Comparison of ENCODE assay signal across 8 mouse cellular contexts in genomic region chr11:87986141-87986741, GRCm38 (mm10). TPM values are rescaled to one million over a fixed set of nuclear protein-coding genes. Genes with fewer than 3 reads are reported as not detected.
DNase-seq lines count a peak whose midpoint lies in the region; ATAC-seq and TF ChIP-seq lines count a peak whose summit lies in the region.

No protein-coding gene starts in this region.

- peaks cover 30% of the 10 kb centered on the region for H3K79me2 ChIP-seq in liver, adult 2 months (ENCODE audit: control insufficient read depth, insufficient read depth, low read length)

- H3K4me2 ChIP-seq in intestine, embryonic 16.5 days (ENCODE audit: low read depth, low read length) = peak overlapping the region; percentile 85
- peak overlapping the region; percentile 82 for H3K4me2 ChIP-seq in midbrain, embryonic 16.5 days (ENCODE audit: low read length)
- peak overlapping the region; percentile 81 for H3K4me2 ChIP-seq in stomach, postnatal 0 days (replicated peaks; ENCODE audit: low read depth)

- DNase-seq in right cerebral cortex, postnatal 10 days (ENCODE audit: low spot score in 2 of 2) = peak; percentile 67 to 71
- no peak for DNase-seq in right cerebral cortex, adult 2 months (ENCODE audit: low spot score in 2 of 2)
- DNase-seq in embryo, embryonic 10.5 days (ENCODE audit: low spot score) = peak; percentile 77
- peak; percentile 89 for DNase-seq in liver, adult 2 months (ENCODE audit: extremely low read depth, low read depth, low spot score)
- DNase-seq in stomach, postnatal 0 days (ENCODE audit: low spot score) = peak; percentile 78

- peak; percentile 20; the same call in 1 of the 2 replicates for ATAC-seq in granulocyte monocyte progenitor cell, adult 5-6 weeks (replicated peaks; ENCODE audit: poor library complexity, severe bottlenecking)
- peak; percentile 78 for ATAC-seq in intestine, embryonic 16.5 days
- ATAC-seq in midbrain, embryonic 16.5 days = no peak
- peak; percentile 20 for ATAC-seq in stomach, postnatal 0 days (ENCODE audit: low FRiP score, low TSS enrichment)

- H3K27ac ChIP-seq in intestine, embryonic 16.5 days (ENCODE audit: low read length) = peak overlapping the region; percentile 97
- H3K27ac ChIP-seq in liver, adult 2 months (replicated peaks; ENCODE audit: insufficient read depth, low read depth, low read length) = peak overlapping the region; percentile 100
- peak overlapping the region; percentile 96 for H3K27ac ChIP-seq in midbrain, embryonic 16.5 days (ENCODE audit: low read length)
- H3K27ac ChIP-seq in stomach, postnatal 0 days (replicated peaks) = peak overlapping the region; percentile 95

- no peak for TF ChIP-seq EP300 in stomach, postnatal 0 days (optimal IDR thresholded peaks at IDR 0.05)

- H3K27me3 ChIP-seq in intestine, embryonic 16.5 days (replicated peaks; ENCODE audit: control insufficient read depth, insufficient read depth, low read length) = no peaks in the 10 kb centered on the region
- no peaks in the 10 kb centered on the region for H3K27me3 ChIP-seq in liver, adult 2 months (ENCODE audit: control insufficient read depth, insufficient read depth, low read length)
- H3K27me3 ChIP-seq in midbrain, embryonic 16.5 days (ENCODE audit: control insufficient read depth, insufficient read depth, low read depth, low read length) = no peaks in the 10 kb centered on the region
- no peaks in the 10 kb centered on the region for H3K27me3 ChIP-seq in stomach, postnatal 0 days (ENCODE audit: control insufficient read depth, insufficient read depth, low read length)

- H3K9me3 ChIP-seq in intestine, embryonic 16.5 days (ENCODE audit: control insufficient read depth, low read length) = no peaks in the 10 kb centered on the region
- no peaks in the 10 kb centered on the region for H3K9me3 ChIP-seq in midbrain, embryonic 16.5 days (replicated peaks; ENCODE audit: control insufficient read depth, low read length, poor library complexity, severe bottlenecking)
- H3K9me3 ChIP-seq in stomach, postnatal 0 days (ENCODE audit: control insufficient read depth, low read length) = no peaks in the 10 kb centered on the region

- peaks cover 28% of the 10 kb centered on the region for H3K4me1 ChIP-seq in intestine, embryonic 16.5 days (ENCODE audit: control insufficient read depth, insufficient read depth, low read length)
- peaks cover 18% of the 10 kb centered on the region for H3K4me1 ChIP-seq in liver, adult 2 months (ENCODE audit: control insufficient read depth, insufficient read depth, low read length)
- peaks cover 29% of the 10 kb centered on the region for H3K4me1 ChIP-seq in midbrain, embryonic 16.5 days (ENCODE audit: control insufficient read depth, insufficient read depth, low read length)
- no peaks in the 10 kb centered on the region for H3K4me1 ChIP-seq in stomach, postnatal 0 days (replicated peaks; ENCODE audit: control insufficient read depth, insufficient read depth)

- H3K4me3 ChIP-seq in intestine, embryonic 16.5 days (ENCODE audit: low read length) = peak overlapping the region; percentile 99
- peak overlapping the region; percentile 100 for H3K4me3 ChIP-seq in liver, adult 2 months (ENCODE audit: insufficient read depth, low read depth, low read length)
- H3K4me3 ChIP-seq in midbrain, embryonic 16.5 days (ENCODE audit: low read depth, low read length) = peak overlapping the region; percentile 95
- H3K4me3 ChIP-seq in stomach, postnatal 0 days (ENCODE audit: low read depth, low read length) = peak overlapping the region; percentile 95

- peaks cover 5% of the 10 kb centered on the region for H3K36me3 ChIP-seq in intestine, embryonic 16.5 days (ENCODE audit: control insufficient read depth, insufficient read depth, low read length)
- H3K36me3 ChIP-seq in liver, adult 2 months (ENCODE audit: control insufficient read depth, insufficient read depth, low read length) = peaks cover 22% of the 10 kb centered on the region
- peaks cover 6% of the 10 kb centered on the region for H3K36me3 ChIP-seq in midbrain, embryonic 16.5 days (ENCODE audit: control insufficient read depth, insufficient read depth, low read length)
- H3K36me3 ChIP-seq in stomach, postnatal 0 days (ENCODE audit: control insufficient read depth, insufficient read depth, low read length) = peaks cover 12% of the 10 kb centered on the region; the same call in 1 of the 2 replicates

- no peak for TF ChIP-seq CTCF in liver, adult 2 months (IDR thresholded peaks at IDR 0.05; ENCODE audit: low read depth, low read length)
- peak; percentile 49 for TF ChIP-seq CTCF in stomach, postnatal 0 days (IDR thresholded peaks at IDR 0.05; ENCODE audit: low read depth)

- TF ChIP-seq POLR2A in liver, adult 2 months (IDR thresholded peaks at IDR 0.05; ENCODE audit: extremely low read depth, insufficient read depth, low read length) = 0 out of 2 replicates have a peak, but pooled peaks have one; percentile 26

- WGBS in intestine, embryonic 16.5 days = 3% methylated on average over 13 of the region's 13 CpGs
- WGBS in liver, adult 2 months = under 1% methylated on average over 13 of the region's 13 CpGs
- 0% methylated on average over 13 of the region's 13 CpGs for WGBS in midbrain, embryonic 16.5 days
- WGBS in stomach, postnatal 0 days = 3% methylated on average over 13 of the region's 13 CpGs

- peak overlapping the region; percentile 98 for H3K9ac ChIP-seq in intestine, embryonic 16.5 days (ENCODE audit: low read depth, low read length)
- peak overlapping the region; percentile 100 for H3K9ac ChIP-seq in liver, adult 2 months (ENCODE audit: low read depth, low read length)
- H3K9ac ChIP-seq in midbrain, embryonic 16.5 days (ENCODE audit: low read depth, low read length) = peak overlapping the region; percentile 99
- peak overlapping the region; percentile 88 for H3K9ac ChIP-seq in stomach, postnatal 0 days (ENCODE audit: low read length)

RNA-seq across cellular contexts. Expression of gene Dynll2, which starts 1.1 kb away (rescaled TPM):
- total RNA-seq in granulocyte monocyte progenitor cell, adult 5-6 weeks (2014; fragmentation: Nextera tagmentation) = 20.9 and 24.9 TPM in 2 replicates
- 12.3 and 17.3 TPM in 2 replicates for total RNA-seq in granulocyte monocyte progenitor cell, adult 5-6 weeks (2017)
- 27.9 and 30.5 TPM in 2 replicates for polyA plus RNA-seq in intestine, embryonic 16.5 days (2015; fragmentation: Nextera tagmentation; extraction: Ambion mirVana)
- 24.8 and 36.9 TPM in 2 replicates for total RNA-seq in liver, adult 2 months (2014; rRNA removed)
- 112 and 145 TPM in 2 replicates for polyA plus RNA-seq in liver, adult 2 months (2012; rRNA removed)
- 57.3 and 58.8 TPM in 2 replicates for polyA plus RNA-seq in midbrain, embryonic 16.5 days (2015; fragmentation: Nextera tagmentation; extraction: Ambion mirVana)
- polyA plus RNA-seq in stomach, postnatal 0 days (2015; fragmentation: Nextera tagmentation; extraction: Ambion mirVana) = 14.7 and 14.8 TPM in 2 replicates

Comparison
In these comparisons a context has a peak if more than half of its experiments do, and no peak if none do; other contexts are left out.
1. DNase-seq: peak in right cerebral cortex, postnatal 10 days (2 of 2), embryo, embryonic 10.5 days (single experiment), liver, adult 2 months (single experiment) and stomach, postnatal 0 days (single experiment); none in right cerebral cortex, adult 2 months (0 of 2).
2. Peak in every context shown above with its lines, with median percentiles within 50 percentile points of each other: H3K27ac ChIP-seq, H3K4me2 ChIP-seq, H3K4me3 ChIP-seq and H3K9ac ChIP-seq.